Mouse (Mus musculus): Measurements from ENCODE around the gene Fam222a.

- no peak for TF ChIP-seq CTCF (IDR thresholded peaks at IDR 0.05; ENCODE audit: control insufficient read depth, insufficient read depth, insufficient replicate concordance, low read depth, low read length)
- TF ChIP-seq POLR2A (IDR thresholded peaks at IDR 0.05; ENCODE audit: control insufficient read depth, low read depth, low read length) = no peak
These were observed 81.0 kb downstream of the Fam222a start for GRCm38 (mm10) chr5:114648728-114649311.

Data from testis, adult 2 months (tissue).